Mouse (Mus musculus): ENCODE results near the gene Zfp512b.

Gene Zfp512b

GRCm38 (mm10) chr2:181592231-181593041 lies at the start of gene Zfp512b:
TSS of gene Zfp512b (minus strand) at chr2:181592803.
- peak; percentile 79 to 88 for DNase-seq

DNA sequence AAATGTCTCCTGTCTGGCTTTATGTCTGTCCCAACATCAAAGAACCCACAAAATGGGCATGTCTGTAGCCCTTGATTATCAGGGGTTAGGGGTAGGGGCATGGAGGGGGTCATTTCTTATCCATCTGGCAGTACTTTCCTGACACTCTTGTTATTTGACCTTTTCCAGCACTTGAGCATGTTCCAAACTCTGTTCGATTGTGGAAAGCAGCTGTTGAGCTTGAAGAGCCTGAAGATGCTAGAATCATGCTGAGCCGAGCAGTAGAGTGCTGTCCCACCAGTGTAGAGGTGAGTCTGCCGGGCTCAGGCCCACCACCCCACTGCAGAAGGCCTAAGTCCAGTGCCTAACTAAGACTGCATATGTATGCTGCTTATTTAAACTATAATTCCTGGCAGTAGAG lies 43.3 kb upstream of the Zfp512b start:
- DNase-seq = no peak

- peak; percentile 60 to 75 for DNase-seq
These were observed 40.0 kb upstream of the Zfp512b start for GRCm38 (mm10) chr2:181632624-181633023.

GRCm38 (mm10) chr2:181628471-181628870 lies 35.9 kb upstream of the Zfp512b start:
- DNase-seq = no peak

DNA sequence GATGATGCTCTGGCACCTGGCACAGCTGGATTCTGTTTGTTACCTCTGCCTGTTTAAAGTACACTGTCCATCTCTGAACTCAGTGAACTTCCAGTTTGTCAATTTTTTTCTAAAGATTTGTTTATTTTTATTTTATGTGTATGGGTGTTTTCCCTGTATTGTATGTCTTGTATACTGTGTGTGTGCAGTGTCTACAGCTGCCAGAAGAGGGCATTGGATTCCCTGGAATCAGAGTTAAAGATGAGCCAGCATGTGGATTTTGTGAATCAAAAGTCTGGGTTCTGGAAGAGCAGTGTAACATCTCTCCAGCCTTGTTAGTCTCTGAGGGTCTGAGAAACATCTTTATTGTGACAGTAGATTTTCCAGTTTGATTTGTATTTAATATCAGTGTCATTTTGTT lies 30.8 kb upstream of the Zfp512b start:
- peak; percentile 25 to 41 for DNase-seq

DNA sequence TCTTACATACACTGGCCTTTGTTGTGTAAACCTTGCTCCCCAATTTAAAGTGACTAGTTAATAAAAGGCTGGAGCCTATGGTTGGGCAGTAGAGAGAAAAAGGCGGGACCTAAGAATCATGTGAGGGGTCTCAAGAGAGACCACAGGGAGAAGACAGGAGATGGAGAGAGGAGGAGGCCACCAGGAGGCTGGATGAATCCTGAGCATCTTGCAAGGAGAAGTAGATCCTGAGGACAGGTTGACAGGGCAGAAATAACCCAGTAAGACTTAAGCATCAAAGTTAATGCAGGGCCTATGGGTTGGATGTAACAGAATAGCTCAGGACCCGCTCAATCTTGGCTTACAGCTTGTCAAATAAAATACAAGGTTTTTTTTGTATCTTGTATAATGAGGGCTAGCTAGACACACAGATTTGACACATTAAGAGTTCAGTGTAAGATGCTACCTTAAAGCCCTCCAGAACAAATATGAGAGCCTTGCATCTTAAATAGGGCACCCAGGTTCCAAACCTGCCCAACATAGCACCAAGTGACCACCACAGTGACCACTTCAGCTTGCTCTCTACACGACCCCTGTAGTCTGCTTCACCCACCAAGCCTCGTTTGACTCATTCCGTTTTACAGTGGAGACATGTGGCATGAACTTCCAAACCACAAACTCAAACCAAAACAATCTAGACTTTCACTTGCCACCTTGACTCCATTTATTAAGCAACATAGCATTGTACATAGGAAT lies 26.3 kb upstream of the Zfp512b start:
- DNase-seq = no peak

- DNase-seq = no peak
These were observed 9.8 kb upstream of the Zfp512b start for GRCm38 (mm10) chr2:181602367-181602766.

- no peak for DNase-seq
These were observed 9.1 kb upstream of the Zfp512b start for GRCm38 (mm10) chr2:181601751-181602145.

- peak; percentile 97 for DNase-seq
These were observed 8.5 kb upstream of the Zfp512b start for GRCm38 (mm10) chr2:181600828-181601750.

DNA sequence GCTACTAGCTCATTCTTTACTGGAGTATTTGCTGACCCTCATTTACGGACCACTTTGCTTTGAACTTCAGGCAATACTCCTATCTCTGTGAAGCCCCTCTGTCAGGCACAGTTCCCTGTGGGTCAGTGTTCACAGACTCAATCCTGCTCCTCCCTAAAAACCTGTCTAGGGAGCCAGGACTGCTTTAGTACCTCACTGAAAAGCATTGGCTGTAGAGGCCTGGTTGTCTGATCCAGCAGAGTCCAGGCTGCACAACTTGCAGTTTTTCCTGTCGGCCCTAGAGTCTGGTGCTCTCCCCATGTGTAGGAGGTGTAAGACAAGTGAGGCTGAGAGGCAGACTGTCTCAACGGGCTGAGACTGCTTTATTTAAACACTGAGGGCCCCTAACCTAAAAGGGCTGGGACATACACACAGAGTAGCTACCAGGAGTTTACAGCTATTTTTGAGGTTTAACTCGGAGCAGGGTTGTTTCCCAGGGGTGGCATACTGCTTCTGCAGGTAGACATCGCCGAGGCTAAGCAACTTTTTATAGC lies 7.7 kb upstream of the Zfp512b start:
- DNase-seq = peak in 1 of 2 experiments; percentile 19

DNA sequence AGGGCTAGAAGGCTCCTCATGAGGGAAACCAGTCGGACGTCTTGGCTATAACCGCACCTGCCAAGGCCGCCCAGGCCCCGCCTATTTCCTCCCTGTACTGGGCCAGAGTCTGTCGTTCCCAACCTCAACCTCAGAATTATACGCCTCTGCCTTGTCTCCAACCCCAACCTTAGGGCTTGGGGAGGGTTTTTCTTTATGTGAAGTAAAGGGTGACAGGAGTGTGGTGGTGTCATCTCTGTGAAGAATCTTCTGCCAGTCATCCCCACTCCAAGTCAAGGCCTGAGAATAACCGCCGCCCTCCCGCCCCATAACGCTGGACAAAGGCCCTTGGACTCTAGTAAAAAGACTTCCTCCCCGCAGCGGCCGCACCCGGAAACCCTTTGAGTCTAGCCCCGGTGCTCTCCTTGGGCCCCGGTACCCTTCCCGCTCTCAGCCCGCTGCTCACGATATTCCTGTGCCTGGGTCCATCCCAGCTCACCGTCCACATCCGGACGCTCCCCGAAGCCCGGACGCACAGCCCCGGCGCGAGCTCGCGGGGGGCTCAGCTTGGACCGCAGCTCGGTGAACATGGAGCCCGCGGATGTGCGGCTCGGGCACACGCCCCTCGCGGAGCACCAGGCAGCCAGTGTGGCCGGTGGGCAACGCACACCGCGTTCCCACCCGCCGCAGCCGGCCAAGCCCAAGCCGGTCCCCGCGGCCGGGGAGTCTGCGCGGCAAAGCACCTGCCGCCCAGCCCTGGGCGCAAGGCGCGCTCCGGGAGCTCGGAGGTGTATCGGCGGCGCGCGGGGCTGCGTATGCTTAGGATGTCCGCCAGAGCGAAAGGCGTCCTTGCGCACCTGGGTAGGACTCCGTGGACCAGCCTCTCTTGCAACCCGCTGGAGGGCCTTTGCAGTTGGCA lies 6.1 kb upstream of the Zfp512b start, which contains the start of gene Samd10:
Gene Samd10 (minus strand): TSS at position 759 of the 898 bp plus-strand sequence.
- peak; percentile 80 to 86 for DNase-seq

DNA sequence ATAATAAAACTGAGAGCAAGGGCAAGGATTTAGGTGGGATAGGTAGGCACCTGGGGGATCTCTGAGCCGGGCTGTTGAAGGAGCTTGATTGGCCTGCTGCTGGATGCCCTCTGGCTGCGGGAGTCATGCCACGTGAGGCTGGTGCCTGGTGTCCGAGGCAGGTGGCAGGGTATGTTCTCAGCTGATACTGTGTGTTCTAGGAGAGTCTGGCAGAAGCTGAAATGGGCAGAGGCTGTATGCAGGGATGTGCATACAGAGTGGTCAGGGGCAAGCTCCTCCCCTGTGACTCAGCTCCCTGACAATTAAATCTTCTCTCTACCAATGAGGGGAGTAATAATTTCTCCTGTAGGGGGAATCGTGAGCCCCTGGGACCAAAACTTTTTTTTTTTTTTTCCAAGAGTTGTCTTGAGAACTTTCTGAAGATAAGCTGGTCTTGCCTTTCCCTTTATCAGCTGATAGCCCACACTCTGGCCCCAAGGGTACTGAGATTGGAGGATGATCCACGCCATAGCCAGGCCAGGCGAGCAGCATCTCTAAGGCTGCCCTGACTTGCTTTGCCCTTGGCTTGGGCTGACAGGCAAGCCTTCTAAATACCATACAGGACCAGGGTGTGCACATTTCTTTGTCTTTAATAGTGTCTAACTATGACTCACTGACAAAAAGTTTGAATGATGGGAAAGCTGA lies 4.9 kb upstream of the Zfp512b start:
- DNase-seq = no peak

- peak in 1 of 2 experiments; percentile 26 for DNase-seq
These were observed 3.8 kb upstream of the Zfp512b start for GRCm38 (mm10) chr2:181596221-181596960.

GRCm38 (mm10) chr2:181594946-181595696 lies 2.5 kb upstream of the Zfp512b start:
- peak; percentile 74 to 79 for DNase-seq

DNA sequence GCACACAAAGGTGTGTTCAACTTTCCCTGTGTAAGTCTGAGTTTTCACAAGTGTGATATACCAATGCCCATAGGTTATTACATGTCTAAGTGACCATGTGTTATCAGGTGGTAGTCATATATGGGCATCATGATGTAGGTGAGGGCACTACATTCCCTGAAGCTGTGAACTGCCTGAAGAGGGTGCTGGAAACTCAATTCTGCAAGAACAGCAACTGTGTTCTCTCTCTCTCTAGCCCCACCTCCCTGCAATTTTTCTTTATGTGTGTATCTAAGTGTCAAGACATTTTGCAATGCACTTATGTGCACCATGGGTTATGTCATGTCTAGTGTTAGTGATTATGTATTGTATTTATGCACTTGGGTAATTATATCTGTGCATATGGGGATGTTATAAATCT lies 1.3 kb upstream of the Zfp512b start:
- no peak for DNase-seq

DNA sequence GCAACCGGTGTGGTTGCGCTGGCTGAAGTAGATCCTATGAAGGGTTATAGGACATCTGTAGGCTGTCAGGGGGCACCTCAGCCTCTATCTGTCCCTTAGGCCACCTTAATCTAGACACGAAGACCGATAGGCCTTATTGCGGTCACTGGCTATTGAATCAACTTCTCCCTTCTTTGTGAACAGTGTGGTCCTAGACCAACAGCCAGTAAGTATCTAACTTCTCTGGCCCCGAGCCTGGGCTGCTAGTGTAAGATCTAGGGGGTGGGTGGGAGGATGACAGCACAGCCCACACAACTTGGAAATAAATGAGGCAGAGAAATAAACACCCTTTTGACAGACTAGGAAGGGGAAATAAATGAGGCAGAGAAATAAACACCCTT lies 429 bp upstream of the Zfp512b start:
- DNase-seq = no peak

DNA sequence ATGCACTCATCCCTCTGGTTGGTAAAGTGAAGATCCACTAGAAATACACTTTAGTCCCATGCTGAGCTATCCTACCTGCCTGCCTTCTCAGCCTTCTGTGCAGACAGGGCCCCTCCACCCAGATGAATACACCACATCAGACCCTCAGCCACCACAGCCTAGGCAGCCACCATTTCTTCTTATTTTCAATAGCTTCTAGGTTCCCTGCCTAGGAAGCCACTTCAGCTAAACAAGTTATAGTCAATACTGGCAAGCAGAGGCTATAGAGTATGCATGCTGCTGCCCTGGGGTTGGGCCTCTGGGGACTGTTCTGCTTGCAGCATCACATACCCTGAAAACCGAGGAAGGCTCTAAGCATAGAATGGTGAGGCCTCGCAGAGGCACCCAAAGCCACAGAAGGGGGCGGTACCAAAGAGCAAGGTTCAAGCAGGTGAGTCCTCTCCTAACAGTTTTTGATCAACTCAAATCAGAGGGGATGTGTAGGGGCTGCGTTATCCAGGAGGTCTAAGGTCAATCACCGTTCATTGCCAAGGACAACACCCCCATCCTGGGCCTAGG lies 996 bp downstream of the Zfp512b start, which contains the start of gene Prpf6:
Gene Prpf6 (plus strand): TSS at position 341 of the 558 bp plus-strand sequence.
- DNase-seq = peak in 1 of 2 experiments; percentile 34

- no peak for DNase-seq
These were observed 2.1 kb downstream of the Zfp512b start for GRCm38 (mm10) chr2:181590471-181590870.

DNA sequence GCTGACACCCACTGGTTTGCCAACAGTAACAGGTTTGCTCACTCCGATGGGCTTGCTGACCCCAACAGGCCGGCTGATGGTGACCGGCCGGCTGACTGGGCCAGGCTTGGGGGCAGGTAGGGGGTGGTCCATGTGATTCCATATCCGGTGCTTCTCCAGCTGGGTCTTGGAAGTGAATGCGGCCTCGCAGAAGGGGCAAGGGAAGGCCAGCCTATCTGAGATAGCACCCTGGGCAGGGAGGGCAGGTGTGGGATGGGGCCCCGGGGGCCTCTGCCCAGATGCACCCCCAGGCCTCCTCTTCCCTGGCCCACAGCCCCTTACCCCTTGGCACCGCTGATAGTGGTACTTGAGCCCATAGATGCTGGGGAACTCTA lies 2.9 kb downstream of the Zfp512b start:
- DNase-seq = no peak
